Mouse (Mus musculus) ES-Bruce4 (cell line): Measurements from ENCODE around the gene Slc25a41.

ENCODE experiments used
- CTCF ChIP-seq: IDR thresholded peaks from one replicate; pipeline ENCODE4 v1.8.1; 2011; ENCODE audit warnings: low read depth, low read length
- EP300 ChIP-seq: IDR thresholded peaks from 2 replicates; pipeline ENCODE4 v1.6.1; 2011; ENCODE audit warnings: low read depth, low read length; ENCODE audit not compliant: insufficient read depth
- POLR2A ChIP-seq: IDR thresholded peaks from one replicate; pipeline ENCODE4 v1.8.1; 2011; ENCODE audit warnings: low read length; ENCODE audit not compliant: insufficient read depth

GRCm38 (mm10) chr17:57003994-57004393 lies 37.5 kb downstream of the Slc25a41 start:
- TF ChIP-seq POLR2A (no peak), EP300 (no peak), CTCF (no peak)
